Mouse (Mus musculus): ENCODE measurements around the gene Bcam. TPM values are rescaled to one million over a fixed set of nuclear protein-coding genes. Genes with fewer than 3 reads are reported as not detected.

The Bcam gene
- total RNA-seq (2023), result not detected

DNA sequence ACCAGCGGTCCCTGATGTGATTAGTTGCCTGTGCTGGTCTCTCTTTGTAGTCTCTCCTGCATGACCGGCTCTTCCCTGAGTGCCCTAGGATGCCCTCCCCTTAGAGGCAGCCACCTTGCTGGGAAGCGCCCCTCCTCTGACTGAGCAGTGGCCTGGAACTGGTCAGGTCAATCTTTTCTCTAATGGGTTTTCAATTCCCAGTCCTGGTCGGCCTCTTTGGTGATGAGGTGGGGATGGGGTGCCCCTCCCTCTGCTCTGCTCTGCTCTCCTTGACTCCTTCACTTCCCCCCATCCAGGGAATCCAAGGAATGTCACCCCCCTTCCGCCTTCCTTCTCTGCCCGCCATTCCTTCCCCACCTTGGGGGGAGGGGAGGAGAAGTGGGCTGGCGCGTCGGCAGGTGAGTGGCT is at the start of gene Bcam:
Bcam (minus strand) TSS at position 33 of the 408 bp plus-strand sequence.

DNA sequence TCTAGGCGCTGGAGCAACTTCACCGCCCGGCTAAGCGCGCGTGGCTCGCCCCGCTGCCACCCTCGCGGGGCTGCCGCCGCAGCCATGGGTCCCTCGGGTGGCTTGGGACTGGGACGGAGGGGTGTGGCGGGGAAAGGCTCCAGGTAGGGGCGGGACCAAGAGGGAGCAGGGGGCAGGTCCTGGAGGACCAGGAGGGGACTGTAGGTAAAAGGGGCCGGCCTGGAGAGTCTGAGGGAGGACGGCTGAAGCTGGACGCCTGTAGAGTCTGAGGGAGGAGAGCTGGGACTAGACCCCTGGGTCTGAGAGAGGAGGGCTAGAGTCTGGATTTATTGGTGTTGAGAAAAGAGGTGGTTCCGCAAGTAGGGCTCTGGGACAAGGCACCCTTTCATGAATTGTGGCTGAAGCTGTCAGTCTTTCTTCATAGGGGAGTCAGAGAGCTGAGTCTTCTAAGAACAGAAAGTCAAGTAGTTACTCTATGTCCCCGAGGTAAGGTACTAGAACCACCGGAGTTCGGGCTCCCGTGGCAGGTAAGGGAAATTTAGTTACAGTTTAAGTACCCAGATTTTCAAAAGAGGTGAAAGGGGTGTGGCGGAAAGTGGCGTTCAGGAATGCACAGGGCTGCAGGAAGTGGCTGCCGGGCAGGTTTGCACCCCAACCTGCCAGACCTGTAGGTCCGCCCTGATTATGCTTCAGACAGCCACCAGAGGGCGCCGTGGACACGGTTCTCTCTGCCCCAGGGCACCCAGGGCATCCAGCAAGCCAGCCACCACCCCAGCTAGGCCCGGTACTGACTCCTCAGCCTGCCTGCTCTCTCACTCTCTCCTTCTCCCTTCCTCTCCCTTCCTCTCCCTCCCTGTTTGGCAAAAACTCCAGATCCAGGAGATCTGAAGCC is 26.1 kb upstream of the Bcam start, which contains the start of gene Cblc:
Cblc (minus strand) TSS at position 113 of the 892 bp plus-strand sequence.

DNA sequence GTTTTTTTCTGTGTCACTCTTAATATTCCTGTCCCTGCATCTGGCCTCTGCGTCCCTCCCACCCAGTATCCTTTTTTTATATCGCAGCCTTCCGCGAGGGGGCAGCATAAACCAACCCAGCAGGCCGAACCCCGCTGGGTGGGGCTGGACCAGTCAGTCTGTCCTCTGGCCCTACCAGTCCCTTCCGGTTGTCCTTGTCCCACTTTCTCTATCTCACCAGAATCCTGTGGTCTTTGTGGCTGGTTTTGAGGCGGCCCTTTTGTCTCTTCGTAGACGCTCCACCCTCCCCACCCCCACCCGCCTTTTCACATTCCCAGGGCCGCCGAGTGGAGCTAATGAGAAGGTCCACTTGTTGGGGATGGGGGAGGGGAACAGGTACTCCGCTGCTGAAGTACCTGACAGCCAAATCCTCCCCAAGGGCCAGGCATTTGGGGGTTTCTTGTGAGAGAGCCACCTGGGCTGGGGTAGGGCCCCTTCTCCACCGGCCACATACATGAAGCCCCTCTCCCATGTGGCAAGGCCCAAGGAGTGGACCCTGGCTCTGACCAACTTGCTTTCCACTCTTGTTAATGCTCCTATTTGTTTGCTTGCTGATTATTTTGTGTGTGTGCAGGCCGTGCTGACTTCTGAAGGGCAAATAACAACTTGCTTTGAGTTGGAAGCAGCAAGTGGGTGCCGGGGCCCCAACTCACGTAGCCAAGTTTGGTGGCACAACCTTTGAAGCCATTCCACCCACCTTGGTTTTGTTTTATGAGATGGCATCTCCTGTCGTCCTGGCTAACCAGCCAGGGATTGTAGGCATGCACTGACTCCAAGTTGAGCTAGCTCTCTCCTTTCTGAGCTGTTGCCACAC is 20.4 kb downstream of the Bcam start, which contains the start of gene Nectin2:
Nectin2 (minus strand) TSS at position 267 of the 853 bp plus-strand sequence.

DNA sequence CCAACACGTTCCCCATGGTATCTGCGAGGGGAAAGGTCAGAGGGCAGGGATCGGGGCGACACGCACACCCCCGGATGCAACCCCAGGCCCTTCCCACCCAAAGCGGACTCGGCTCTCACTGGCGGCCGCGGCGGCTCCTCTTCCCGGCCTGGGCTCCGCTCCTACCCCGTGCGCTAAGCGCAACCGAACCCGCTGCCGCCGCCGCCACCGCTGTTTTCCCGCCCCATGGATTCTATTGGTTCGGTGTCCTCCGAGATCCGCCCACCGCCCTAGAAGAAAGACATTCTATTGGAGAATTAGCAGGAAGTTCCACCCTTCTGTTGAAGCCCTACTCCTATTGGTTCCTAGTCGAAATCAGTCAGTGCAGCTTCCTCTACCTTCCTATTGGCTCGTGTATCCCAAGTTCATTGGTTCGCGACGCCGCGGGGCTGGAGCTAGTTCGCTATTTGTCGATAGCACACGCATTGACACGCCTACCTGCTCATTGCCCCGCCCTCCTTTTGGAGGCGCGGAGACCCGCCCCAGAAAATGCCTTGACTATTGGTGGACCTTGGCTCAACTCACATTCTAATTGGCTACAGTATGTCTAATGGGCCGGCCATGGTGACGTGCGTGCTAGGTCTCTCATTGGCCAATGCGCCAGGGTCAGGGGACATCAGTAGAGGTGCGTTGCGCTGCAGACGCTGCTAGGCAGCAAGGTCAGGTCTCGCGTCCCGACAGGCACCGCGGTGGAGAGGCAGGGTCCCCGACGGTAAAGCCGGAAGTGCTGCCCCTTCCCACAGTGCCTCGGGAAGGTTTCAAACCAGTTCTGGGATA is 55.4 kb downstream of the Bcam start, which contains the start of gene Tomm40:
Tomm40 (minus strand) TSS at position 200 of the 816 bp plus-strand sequence.

Other genes starting within 250 kb of the Bcam start
- gene Ppp1r37, start 207.9 kb downstream of the Bcam start, total RNA-seq (2023), result 51.4 TPM
- gene Zfp296, start 193.7 kb downstream of the Bcam start, total RNA-seq (2023), result 2.4 TPM
- gene Gemin7, start 193.4 kb downstream of the Bcam start, total RNA-seq (2023), result 48.1 TPM
- gene Clasrp, start 166.5 kb downstream of the Bcam start, total RNA-seq (2023), result 87.8 TPM
- gene Relb, start 141.6 kb downstream of the Bcam start, total RNA-seq (2023), result 44.9 TPM
- 70.1 TPM for gene Clptm1, start 106.0 kb downstream of the Bcam start, total RNA-seq (2023)
- 2.1 TPM for gene Apoc2, start 93.1 kb downstream of the Bcam start, total RNA-seq (2023)
- gene Gm44805, start 89.6 kb downstream of the Bcam start, total RNA-seq (2023), result not detected
- not detected for gene Apoc4, start 89.5 kb downstream of the Bcam start, total RNA-seq (2023)
- 1.4 TPM for gene Apoc1, start 78.4 kb downstream of the Bcam start, total RNA-seq (2023)
- gene Apoe, start 71.8 kb downstream of the Bcam start, total RNA-seq (2023), result 33.1 TPM
- gene Tomm40, start 55.6 kb downstream of the Bcam start, total RNA-seq (2023), result 59.7 TPM
- gene Nectin2, start 20.5 kb downstream of the Bcam start, total RNA-seq (2023), result not detected
- 1.0 TPM for gene Cblc, start 25.8 kb upstream of the Bcam start, total RNA-seq (2023)
- 14.5 TPM for gene Bcl3, start 51.8 kb upstream of the Bcam start, total RNA-seq (2023)
- not detected for gene Gm19345, start 81.0 kb upstream of the Bcam start, total RNA-seq (2023)
- gene Ceacam16, start 90.3 kb upstream of the Bcam start, total RNA-seq (2023), result 2.1 TPM
- gene Ceacam19, start 116.9 kb upstream of the Bcam start, total RNA-seq (2023), result not detected
- gene Pvr, start 150.1 kb upstream of the Bcam start, total RNA-seq (2023), result 40.8 TPM
- gene Igsf23, start 179.7 kb upstream of the Bcam start, total RNA-seq (2023), result 0.89 TPM
- gene Ceacam20, start 194.4 kb upstream of the Bcam start, total RNA-seq (2023), result not detected
- not detected for gene Nlrp9b, start 220.4 kb upstream of the Bcam start, total RNA-seq (2023)